Mouse (Mus musculus) embryonic fibroblast, embryonic 13.5 days (primary cell): ENCODE data around the gene Gm5426.

Source experiments
- CTCF ChIP-seq: IDR thresholded peaks from 2 replicates; pipeline ENCODE4 v1.5.1; 2011; ENCODE audit warnings: mild to moderate bottlenecking, control low read depth, low read length, moderate library complexity, borderline replicate concordance; ENCODE audit not compliant: insufficient read depth
- POLR2A ChIP-seq: IDR thresholded peaks from 2 replicates; pipeline ENCODE4 v1.6.1; 2011; ENCODE audit warnings: low read depth, mild to moderate bottlenecking, control low read depth, low read length, moderate library complexity

DNA sequence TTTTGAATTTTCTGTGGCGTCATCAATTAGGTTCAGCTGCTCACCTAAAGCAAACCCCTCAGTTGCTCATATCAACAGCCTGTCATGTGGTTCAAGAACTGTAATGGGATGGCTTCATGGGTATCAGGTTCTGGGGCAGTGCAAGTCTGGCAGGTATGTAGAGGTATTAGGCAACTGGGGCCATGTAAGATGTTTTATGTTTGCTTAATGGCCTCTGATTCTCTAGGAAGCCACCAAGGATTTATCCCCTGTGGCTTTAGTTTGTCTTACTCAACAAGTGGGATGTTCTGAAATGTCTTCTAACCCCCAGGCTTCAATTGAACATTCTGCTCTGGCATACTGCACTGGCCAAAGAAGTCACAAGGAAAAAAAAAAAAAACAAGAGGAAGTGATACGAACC is 15.6 kb upstream of the Gm5426 start:
- TF ChIP-seq POLR2A (no peak), CTCF (no peak)
